Mouse (Mus musculus) intestine, embryonic 14.5 days (tissue): ENCODE data around the gene Pkp4. TPM values are rescaled to one million over a fixed set of nuclear protein-coding genes. Genes with fewer than 3 reads are reported as not detected.

Experiments
- ATAC-seq: fragments of 200-750 bp; cut with Nextera tagmentation; replicated peaks from 2 replicates; pipeline ENCODE4 v1.8.0; 2017; ENCODE audit warnings: low read depth, moderate number of reproducible peaks, moderate TSS enrichment, moderate library complexity; ENCODE audit not compliant: low FRiP score, low TSS enrichment
- DNase-seq: peaks from one replicate; pipeline ENCODE4 v3.0.0-alpha.2; 2018; ENCODE audit warnings: low spot score
- H3K27ac ChIP-seq: fragments of 300-500 bp; sonication (generic); 2 replicates; pipeline ENCODE4 v1.5.1; 2014; ENCODE audit warnings: low read depth, mild to moderate bottlenecking, control low read depth
- H3K27me3 ChIP-seq: fragments of 300-500 bp; sonication (generic); replicated peaks from 2 replicates; pipeline ENCODE4 v1.6.1; 2014; ENCODE audit warnings: low read length, control low read depth; ENCODE audit not compliant: control insufficient read depth, insufficient read depth
- H3K36me3 ChIP-seq: fragments of 300-500 bp; sonication (generic); 2 replicates; pipeline ENCODE4 v1.6.1; 2014; ENCODE audit warnings: low read length, control low read depth; ENCODE audit not compliant: control insufficient read depth, insufficient read depth
- H3K4me1 ChIP-seq: fragments of 300-500 bp; sonication (generic); replicated peaks from 2 replicates; pipeline ENCODE4 v1.6.1; 2014; ENCODE audit warnings: low read length, control low read depth, mixed read lengths; ENCODE audit not compliant: control insufficient read depth, insufficient read depth
- H3K4me2 ChIP-seq: fragments of 300-500 bp; sonication (generic); 2 replicates; pipeline ENCODE4 v1.6.1; 2014; ENCODE audit warnings: low read length
- H3K4me3 ChIP-seq: fragments of 300-500 bp; sonication (generic); 2 replicates; pipeline ENCODE4 v1.5.1; 2014; ENCODE audit warnings: low read depth, low read length, control low read depth, mixed read lengths
- H3K9ac ChIP-seq: fragments of 300-500 bp; sonication (generic); 2 replicates; pipeline ENCODE4 v1.6.1; 2014; ENCODE audit warnings: mild to moderate bottlenecking, low read length
- H3K9me3 ChIP-seq: fragments of 300-500 bp; sonication (generic); 2 replicates; pipeline ENCODE4 v1.6.1; 2016; ENCODE audit warnings: low read length, control low read depth; ENCODE audit not compliant: control insufficient read depth
- WGBS: fragments of 180-500 bp; shearing (Covaris S2); extraction: QIAGEN DNeasy Blood & Tissue Kit; methylation state at CpG from one replicate; pipeline ENCODE4 v1.1.7; 2014; 5-methylcytosine and 5-hydroxymethylcytosine counted together
- polyA plus RNA-seq: library from polyadenylated mRNA; unstranded; fragments of >200 nt; fragmentation: Nextera tagmentation; extraction: Ambion mirVana; gene quantifications from 2 replicates; pipeline ENCODE4 v1.2.1, GENCODE M21; 2014

Pkp4 gene
- polyA plus RNA-seq, 1 experiment from 2014 or later, result 24.4 TPM

GRCm38 (mm10) chr2:59245098-59245388 lies 84.4 kb downstream of the Pkp4 start:
- Histone ChIP-seq H3K4me3 (no peak overlapping the region), H3K4me1 (no peaks in the 10 kb centered on the region), H3K9me3 (no peaks in the 10 kb centered on the region), H3K27ac (no peak overlapping the region), H3K36me3 (no peaks in the 10 kb centered on the region), H3K9ac (no peak overlapping the region), H3K4me2 (no peak overlapping the region), H3K27me3 (no peaks in the 10 kb centered on the region)
- DNase-seq (no peak), ATAC-seq (no peak)
- 88% methylated on average over 3 of the region's 3 CpGs for whole genome bisulfite sequencing

GRCm38 (mm10) chr2:59248806-59249205 lies 88.2 kb downstream of the Pkp4 start:
- Histone ChIP-seq H3K27me3 (no peaks in the 10 kb centered on the region), H3K4me1 (no peaks in the 10 kb centered on the region), H3K27ac (no peak overlapping the region), H3K4me2 (no peak overlapping the region), H3K4me3 (no peak overlapping the region), H3K9me3 (no peaks in the 10 kb centered on the region), H3K36me3 (no peaks in the 10 kb centered on the region), H3K9ac (no peak overlapping the region)
- no peak for ATAC-seq
- DNase-seq, result no peak
- WGBS, result 74% methylated on average over 3 of the region's 3 CpGs

GRCm38 (mm10) chr2:59252818-59253217 lies 92.2 kb downstream of the Pkp4 start:
- Histone ChIP-seq H3K4me3 (no peak overlapping the region), H3K4me1 (no peaks in the 10 kb centered on the region), H3K9me3 (no peaks in the 10 kb centered on the region), H3K9ac (no peak overlapping the region), H3K4me2 (no peak overlapping the region), H3K36me3 (no peaks in the 10 kb centered on the region), H3K27ac (no peak overlapping the region), H3K27me3 (no peaks in the 10 kb centered on the region)
- ATAC-seq (no peak), DNase-seq (no peak)

GRCm38 (mm10) chr2:59253435-59253834 lies 92.8 kb downstream of the Pkp4 start:
- 94% methylated on average over 3 of the region's 3 CpGs for WGBS

GRCm38 (mm10) chr2:59258821-59259231 lies 98.2 kb downstream of the Pkp4 start:
- WGBS, result 86% methylated on average over 6 of the region's 6 CpGs
- Histone ChIP-seq H3K27ac (no peak overlapping the region), H3K4me3 (no peak overlapping the region), H3K27me3 (no peaks in the 10 kb centered on the region), H3K9ac (no peak overlapping the region), H3K36me3 (no peaks in the 10 kb centered on the region), H3K4me1 (no peaks in the 10 kb centered on the region), H3K9me3 (no peaks in the 10 kb centered on the region), H3K4me2 (no peak overlapping the region)
- no peak for ATAC-seq
- no peak for DNase-seq

More at GRCm38 (mm10) chr2:59253435-59253834, 92.8 kb downstream of the Pkp4 start:
- ATAC-seq, result no peak
- no peak overlapping the region for H3K4me2 ChIP-seq
- no peak for DNase-seq
- no peak overlapping the region for H3K4me3 ChIP-seq
- no peaks in the 10 kb centered on the region for H3K9me3 ChIP-seq
- no peak overlapping the region for H3K27ac ChIP-seq
- H3K27me3 ChIP-seq, result no peaks in the 10 kb centered on the region
- no peak overlapping the region for H3K9ac ChIP-seq
- no peaks in the 10 kb centered on the region for H3K36me3 ChIP-seq
- H3K4me1 ChIP-seq, result no peaks in the 10 kb centered on the region

GRCm38 (mm10) chr2:59259346-59259745 lies 98.7 kb downstream of the Pkp4 start:
- Histone ChIP-seq H3K27ac (no peak overlapping the region), H3K9ac (no peak overlapping the region), H3K36me3 (no peaks in the 10 kb centered on the region), H3K4me2 (no peak overlapping the region), H3K4me1 (no peaks in the 10 kb centered on the region), H3K4me3 (no peak overlapping the region), H3K27me3 (no peaks in the 10 kb centered on the region), H3K9me3 (no peaks in the 10 kb centered on the region)
- ATAC-seq (no peak), DNase-seq (no peak)
- WGBS, result 94% methylated on average over 6 of the region's 6 CpGs

GRCm38 (mm10) chr2:59261203-59261602 lies 100.6 kb downstream of the Pkp4 start:
- no peaks in the 10 kb centered on the region for H3K27me3 ChIP-seq
- H3K4me2 ChIP-seq, result no peak overlapping the region
- H3K27ac ChIP-seq, result no peak overlapping the region
- DNase-seq, result peak; percentile 41
- ATAC-seq, result no peak
- no peaks in the 10 kb centered on the region for H3K9me3 ChIP-seq
- no peaks in the 10 kb centered on the region for H3K36me3 ChIP-seq
- WGBS, result 87% methylated on average over 2 of the region's 2 CpGs
- H3K4me3 ChIP-seq, result no peak overlapping the region
- no peak overlapping the region for H3K9ac ChIP-seq
- no peaks in the 10 kb centered on the region for H3K4me1 ChIP-seq

- DNase-seq (no peak), ATAC-seq (no peak)
- Histone ChIP-seq H3K27ac (no peak overlapping the region), H3K4me1 (no peaks in the 10 kb centered on the region), H3K9me3 (no peaks in the 10 kb centered on the region), H3K9ac (no peak overlapping the region), H3K36me3 (no peaks in the 10 kb centered on the region), H3K4me2 (no peak overlapping the region), H3K4me3 (no peak overlapping the region), H3K27me3 (no peaks in the 10 kb centered on the region)
- 93% methylated on average over 14 of the region's 14 CpGs for WGBS
Measured at GRCm38 (mm10) chr2:59266428-59266827, 105.8 kb downstream of the Pkp4 start.

GRCm38 (mm10) chr2:59271835-59272234 lies 111.2 kb downstream of the Pkp4 start:
- no peaks in the 10 kb centered on the region for H3K9me3 ChIP-seq
- no peak for ATAC-seq
- no peak overlapping the region for H3K27ac ChIP-seq
- H3K27me3 ChIP-seq, result no peaks in the 10 kb centered on the region
- no peaks in the 10 kb centered on the region for H3K36me3 ChIP-seq
- no peak for DNase-seq
- no peak overlapping the region for H3K9ac ChIP-seq
- H3K4me2 ChIP-seq, result no peak overlapping the region
- no peaks in the 10 kb centered on the region for H3K4me1 ChIP-seq
- no peak overlapping the region for H3K4me3 ChIP-seq
- WGBS, result 85% methylated on average over 8 of the region's 8 CpGs
